Mouse (Mus musculus) hematopoietic stem cell, adult 5-6 weeks (primary cell): ENCODE results near the gene Nyap1. TPM values are rescaled to one million over a fixed set of nuclear protein-coding genes. Genes with fewer than 3 reads are reported as not detected.
"Not testable (repeated sequence)": the region's sequence is repeated elsewhere in the genome, so short reads cannot be mapped to it uniquely, and the experiment has no call there.

Experiments used
- ATAC-seq, 2 experiments: fragments of 125-278 bp in 1 of 2; replicated peaks in 1 of 2; 2 replicates each; pipeline ENCODE4 v1.8.0; 2016 to 2017; ENCODE audit warnings: inconsistent platforms in 2 of 2, mild to moderate bottlenecking in 2 of 2, moderate number of reproducible peaks in 2 of 2, low read depth in 1 of 2, moderate TSS enrichment in 1 of 2; ENCODE audit not compliant: low FRiP score in 2 of 2, poor library complexity in 2 of 2, severe bottlenecking in 2 of 2, insufficient read depth in 1 of 2, low TSS enrichment in 1 of 2
- total RNA-seq: library from RNA; stranded (forward); fragments of 172-1452, 232-1000 nt; gene quantifications from 2 replicates; pipeline ENCODE4 v1.2.3, GENCODE M21; 2017

The Nyap1 gene
- total RNA-seq, 1 experiment from 2014 or later, result 0.05 TPM

DNA sequence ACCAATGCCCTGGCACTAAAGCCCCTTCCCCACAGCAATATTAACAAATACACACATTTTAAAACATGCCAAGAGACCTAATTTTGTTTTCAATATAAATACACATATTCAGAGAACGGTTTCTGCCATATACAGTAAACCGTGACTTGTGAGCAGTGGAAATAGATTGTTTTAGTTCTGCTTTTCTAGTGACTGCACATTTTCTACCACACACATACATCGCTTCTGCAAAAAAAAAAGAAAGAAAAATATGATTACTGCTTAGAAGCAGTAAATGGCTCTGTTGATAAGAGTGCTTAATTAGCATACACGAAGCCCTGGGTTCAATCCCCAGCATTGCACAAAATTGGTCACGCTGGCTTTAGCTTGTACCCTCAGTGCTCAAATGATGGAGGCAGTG, 17.6 kb downstream of the Nyap1 start:
- peak; percentile 59 to 69 for ATAC-seq

GRCm38 (mm10) chr5:137720558-137721164, 20.7 kb downstream of the Nyap1 start:
- ATAC-seq, result not testable (repeated sequence)

- ATAC-seq, result no peak
Observed at GRCm38 (mm10) chr5:137719088-137719487, 22.3 kb downstream of the Nyap1 start.

GRCm38 (mm10) chr5:137718020-137718790, 23.2 kb downstream of the Nyap1 start:
- ATAC-seq, result peak in 1 of 2 experiments; percentile 69; a peak in 1 of 4 replicates

GRCm38 (mm10) chr5:137715685-137716084, 25.7 kb downstream of the Nyap1 start:
- ATAC-seq, result no peak

DNA sequence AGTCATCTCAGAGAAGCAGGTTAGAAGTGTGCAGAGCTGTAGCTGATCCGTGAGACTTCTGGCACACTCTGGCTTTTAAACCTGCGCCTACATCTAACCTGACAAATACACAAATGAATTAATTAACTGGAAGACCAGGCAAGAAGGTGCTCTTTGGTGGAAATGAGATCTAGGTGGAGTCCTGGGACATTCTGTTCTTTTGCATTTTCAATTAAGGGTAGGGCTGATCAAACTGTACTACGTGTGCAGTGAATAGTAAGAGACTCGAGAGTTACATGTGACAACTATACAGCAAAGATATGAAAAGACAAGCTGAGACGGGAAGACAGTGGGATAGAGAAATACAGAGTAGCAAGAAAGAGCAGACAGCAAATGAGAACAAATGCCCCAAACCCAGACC, 28.0 kb downstream of the Nyap1 start:
- ATAC-seq, result no peak

DNA sequence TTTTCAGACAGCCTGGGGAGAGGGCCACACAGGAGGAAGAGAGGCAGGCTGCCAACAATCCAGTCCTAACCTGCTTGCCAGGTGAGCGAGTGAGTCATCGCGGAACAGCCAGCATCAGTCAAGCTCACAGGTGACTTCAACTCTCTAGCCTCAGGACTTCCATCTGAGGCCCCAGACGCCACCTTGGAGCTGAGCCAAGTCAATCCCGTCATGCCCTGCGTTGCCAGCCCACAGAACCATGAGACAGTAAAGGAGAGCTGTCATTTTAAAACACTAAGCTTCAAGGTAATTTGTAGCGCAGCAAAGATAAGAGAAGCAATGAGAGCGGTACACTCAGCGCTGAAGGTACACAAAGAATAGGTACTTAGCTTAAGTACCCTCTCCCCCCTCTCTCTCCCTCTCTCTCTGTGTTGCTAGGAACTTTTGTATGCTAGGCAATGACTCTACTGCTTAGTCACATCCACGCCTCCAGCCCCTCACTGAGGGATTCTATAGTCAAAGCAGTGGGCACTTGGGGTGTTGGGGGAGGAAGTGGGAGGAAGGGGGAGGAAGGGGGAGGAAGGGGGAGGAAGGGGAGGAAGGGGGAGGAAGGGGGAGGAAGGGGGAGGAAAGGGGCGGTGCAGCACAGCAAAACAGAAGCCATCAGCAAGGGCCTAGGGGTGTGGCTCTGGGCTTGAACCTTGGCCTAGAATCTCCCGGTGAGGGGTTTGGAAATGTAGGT, 34.3 kb downstream of the Nyap1 start:
- ATAC-seq, result peak; percentile 56 to 65

DNA sequence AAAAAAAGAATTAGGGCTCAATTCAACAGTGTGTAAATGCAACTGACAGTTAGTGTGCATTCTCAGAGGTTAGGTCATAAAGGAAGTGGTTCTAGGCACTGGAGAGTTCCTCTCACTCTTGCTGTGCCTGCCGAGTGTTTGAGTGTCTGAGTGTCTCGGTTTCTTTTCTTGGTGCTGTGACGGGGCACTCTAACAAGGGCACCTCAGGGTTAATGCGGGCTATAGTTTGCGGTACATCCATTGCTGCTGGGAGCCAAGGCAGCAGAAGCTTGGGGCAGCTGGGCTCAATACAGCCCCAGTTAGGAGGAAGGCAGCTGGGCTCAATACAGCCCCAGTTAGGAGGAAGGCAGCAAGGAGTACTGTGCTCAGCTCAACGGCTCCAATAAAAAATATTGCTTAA, 36.2 kb downstream of the Nyap1 start:
- peak; percentile 67 to 72 for ATAC-seq

- no peak for ATAC-seq
Observed at GRCm38 (mm10) chr5:137699850-137700249, 41.6 kb downstream of the Nyap1 start.

GRCm38 (mm10) chr5:137699080-137699479, 42.3 kb downstream of the Nyap1 start:
- ATAC-seq, result no peak

- ATAC-seq, result peak in 1 of 2 experiments; percentile 45; a peak in 1 of 4 replicates
Observed at GRCm38 (mm10) chr5:137695930-137696329, 45.5 kb downstream of the Nyap1 start.

GRCm38 (mm10) chr5:137694796-137695195, 46.6 kb downstream of the Nyap1 start:
- ATAC-seq, result no peak

GRCm38 (mm10) chr5:137691881-137692280, 49.5 kb downstream of the Nyap1 start:
- ATAC-seq, result no peak

GRCm38 (mm10) chr5:137690531-137690930, 50.9 kb downstream of the Nyap1 start:
- ATAC-seq, result no peak

DNA sequence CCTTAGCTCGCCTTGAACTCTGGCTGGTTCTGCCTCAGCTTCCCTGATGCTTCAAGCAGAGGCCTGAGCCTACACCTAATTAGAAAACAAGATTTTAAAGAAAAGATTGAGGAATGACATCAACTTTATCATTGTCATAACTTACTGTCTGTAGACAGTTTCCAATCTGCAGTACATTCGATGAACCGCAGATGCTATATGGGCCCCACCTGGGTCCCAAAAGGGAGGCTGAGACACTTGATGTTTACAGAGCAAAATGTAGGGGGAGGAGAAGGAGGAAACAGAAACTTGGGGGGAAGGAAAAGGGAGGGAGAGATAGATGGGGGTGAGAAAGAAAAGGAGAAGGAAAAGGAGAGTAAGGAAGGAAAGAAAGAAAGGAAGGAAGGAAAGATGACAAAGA, 51.4 kb downstream of the Nyap1 start:
- no peak for ATAC-seq

DNA sequence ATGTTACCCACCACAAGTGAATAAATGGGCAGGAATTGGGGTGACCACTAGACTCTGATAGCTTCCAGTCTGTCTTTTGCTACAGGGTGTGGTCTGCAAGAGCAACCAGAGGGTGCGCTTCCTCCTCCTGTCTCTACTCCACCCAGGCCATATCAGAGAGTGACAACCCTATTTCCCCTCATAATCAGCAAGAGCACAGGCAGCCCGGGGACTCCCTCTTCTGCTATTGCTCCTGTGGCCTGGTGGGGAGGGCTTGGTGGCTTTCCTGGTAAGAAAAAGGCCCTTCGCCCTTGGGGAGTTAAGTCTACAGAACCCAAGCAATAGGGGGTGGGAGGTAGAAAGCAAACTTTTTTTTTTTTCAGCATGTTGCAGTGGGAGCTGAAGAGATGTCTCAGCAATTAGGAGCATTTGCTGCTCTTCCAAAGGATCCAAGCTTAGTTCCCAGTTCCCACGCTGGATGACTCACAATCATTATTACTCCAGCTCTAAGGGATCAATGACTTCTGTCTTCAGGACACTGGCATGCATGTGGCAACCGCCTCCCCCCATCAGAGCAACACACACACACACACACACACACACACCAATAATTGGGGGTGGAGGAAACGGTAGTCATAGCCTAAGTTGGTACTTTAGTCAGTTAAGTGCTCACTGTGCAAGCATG, 55.1 kb downstream of the Nyap1 start:
- ATAC-seq, result peak; percentile 39 to 46; a peak in 3 of 4 replicates

DNA sequence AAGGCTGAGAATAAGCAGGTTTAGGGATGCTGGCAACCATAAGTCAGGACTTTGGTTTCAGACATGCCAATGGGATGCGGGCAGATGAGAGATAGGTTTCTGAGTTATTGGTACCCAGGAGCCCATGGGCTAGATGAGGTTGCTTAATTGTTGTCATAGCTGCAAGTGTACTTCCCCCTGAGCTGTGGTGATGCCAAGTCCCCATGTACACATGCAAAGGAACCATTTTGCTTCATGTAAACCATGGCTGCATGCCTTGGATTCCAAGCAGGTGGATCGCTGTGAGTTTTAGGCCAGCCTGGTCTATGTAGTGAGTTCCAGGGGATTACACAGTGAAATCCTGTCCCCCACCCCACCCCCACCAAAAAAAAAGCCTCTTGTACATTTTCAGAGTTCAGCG, 55.8 kb downstream of the Nyap1 start:
- ATAC-seq, result no peak
